Mouse (Mus musculus): ENCODE results near the gene Gm5485.

The Gm5485 gene

DNA sequence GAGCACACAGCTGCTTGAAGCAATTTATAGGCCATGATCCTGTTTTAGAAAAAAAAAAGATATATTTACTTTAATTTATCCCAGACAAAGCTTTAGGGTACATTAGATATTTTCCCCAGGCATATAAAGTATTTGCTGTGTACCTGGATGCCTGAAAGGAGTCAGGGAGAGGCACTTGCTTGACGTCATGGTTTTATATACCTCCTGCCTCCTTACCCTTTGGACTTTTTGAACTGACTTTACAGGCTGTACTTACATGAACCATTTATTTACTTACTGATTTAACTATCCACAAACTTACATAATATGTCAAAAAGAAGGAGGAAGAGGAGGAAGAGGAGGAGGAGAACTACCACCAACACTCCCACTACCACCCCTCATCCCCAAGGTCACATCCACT, at the start of gene Gm5485:
Gene Gm5485, minus strand, starts transcription at position 171 of the 400 bp plus-strand sequence.
- no peak for TF ChIP-seq GATA4 (IDR thresholded peaks at IDR 0.05; ENCODE audit: insufficient replicate concordance, low read length)

DNA sequence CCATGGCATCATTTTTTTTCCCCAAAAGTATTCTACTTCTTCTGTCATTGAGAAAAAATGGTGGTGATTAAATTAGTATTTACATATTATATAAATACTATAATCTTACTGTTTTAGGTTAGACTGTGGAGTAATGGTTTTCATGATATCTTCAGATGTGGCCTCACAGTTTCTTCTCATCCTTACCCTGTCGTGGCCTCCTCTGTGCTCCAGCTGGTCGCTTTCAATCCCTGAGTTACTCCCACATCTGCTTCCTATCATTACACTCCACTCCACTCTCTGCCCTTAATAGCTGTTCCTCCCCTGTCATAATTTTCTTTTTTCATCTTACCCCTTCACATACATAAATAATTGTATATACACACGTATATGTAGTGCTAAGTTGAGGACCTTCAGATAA, 41.0 kb upstream of the Gm5485 start:
- TF ChIP-seq GATA4 (IDR thresholded peaks at IDR 0.05; ENCODE audit: insufficient replicate concordance, low read length), result no peak

DNA sequence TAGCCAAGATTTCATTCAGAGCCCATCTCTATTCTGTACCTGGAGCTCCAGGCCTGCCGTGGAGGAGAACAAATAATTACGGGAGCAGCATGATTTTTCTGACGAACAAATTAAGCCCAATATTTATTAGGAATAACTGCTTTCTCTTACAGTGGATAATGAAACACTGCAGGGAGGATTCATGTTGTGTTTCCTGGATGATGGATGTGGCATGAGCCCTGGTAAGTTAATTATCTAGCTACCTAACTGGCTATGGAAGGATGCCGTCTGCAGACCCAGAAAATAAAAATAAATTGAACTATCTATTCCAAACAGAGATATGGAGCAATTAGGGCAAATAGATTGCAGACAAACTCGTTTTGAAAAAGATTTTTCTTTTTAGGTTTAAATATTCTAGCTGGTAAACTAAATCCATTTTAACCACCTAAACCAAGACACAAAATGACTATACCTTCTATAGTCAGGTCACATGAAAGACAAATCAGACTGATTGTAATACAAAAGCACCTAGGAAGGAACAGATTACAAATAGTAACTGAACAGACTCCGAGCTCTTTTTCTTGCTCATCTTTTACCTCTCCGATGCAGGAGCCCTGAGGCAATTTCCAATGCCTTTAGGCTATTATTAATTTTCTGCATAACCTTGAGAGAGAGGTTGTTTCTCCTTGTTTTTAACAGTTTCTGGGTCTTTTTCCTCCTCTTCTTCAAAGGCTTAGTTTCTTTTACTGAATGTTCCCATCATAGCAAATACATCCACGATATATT, 34.1 kb upstream of the Gm5485 start:
- no peak for TF ChIP-seq GATA4 (IDR thresholded peaks at IDR 0.05; ENCODE audit: insufficient replicate concordance, low read length)

DNA sequence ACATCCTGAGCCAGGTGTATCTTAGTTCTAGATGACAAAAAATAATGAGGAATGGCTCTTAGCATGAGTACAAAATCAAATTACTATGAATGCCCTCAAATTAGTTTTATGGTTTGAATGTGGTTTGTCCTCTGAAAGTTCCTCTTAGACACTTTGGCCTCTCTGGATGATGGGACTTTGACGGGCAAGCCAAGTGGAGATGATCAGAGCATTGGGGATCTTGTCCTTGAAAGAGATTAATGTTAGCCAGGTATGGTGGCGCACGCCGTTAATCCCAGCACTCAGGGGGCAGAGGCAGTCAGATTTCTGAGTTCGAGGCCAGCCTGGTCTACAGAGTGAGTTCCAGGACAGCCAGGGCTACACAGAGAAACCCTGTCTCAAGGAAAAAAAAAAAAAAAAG, 32.4 kb upstream of the Gm5485 start:
- TF ChIP-seq GATA4 (IDR thresholded peaks at IDR 0.05; ENCODE audit: insufficient replicate concordance, low read length), result no peak

DNA sequence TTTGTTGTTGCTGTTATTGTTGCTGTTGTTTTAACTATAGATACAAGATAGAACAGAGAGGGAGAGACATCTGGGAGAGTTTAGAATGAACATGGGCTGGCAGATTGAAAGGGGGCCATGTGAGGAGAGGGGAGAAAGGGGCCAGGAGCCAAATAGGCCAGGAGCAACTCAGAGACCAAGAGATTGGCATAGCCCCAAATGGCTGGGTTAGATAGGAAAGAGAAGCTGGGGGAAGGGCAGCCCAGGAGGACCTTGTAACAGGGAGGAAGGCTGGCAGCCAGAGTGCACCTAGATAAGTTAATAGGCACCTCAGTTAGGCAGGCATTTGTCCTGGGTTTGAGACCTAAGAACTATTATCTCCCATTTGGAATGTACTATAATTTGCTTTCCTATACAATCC, 25.3 kb upstream of the Gm5485 start:
- TF ChIP-seq GATA4 (IDR thresholded peaks at IDR 0.05; ENCODE audit: insufficient replicate concordance, low read length), result no peak

DNA sequence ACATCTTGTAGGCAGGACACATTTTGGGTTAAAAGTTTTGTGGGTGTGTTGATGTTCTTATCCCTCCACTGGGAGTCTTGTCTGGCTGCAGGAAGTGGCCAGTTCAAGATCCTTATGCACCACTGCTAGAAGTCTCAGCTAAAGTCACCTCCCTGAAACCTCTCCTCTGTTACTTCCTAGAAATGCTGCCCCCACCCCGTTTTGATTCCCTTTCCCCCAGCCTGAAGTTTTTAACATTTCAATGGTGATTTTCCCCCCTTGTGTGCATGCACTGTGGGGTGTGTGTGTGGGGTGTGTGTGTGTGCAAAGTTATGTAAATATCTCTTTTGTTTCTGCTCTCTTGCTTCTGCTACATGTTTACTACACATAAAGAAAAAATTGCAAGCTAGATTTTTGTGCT, 23.2 kb upstream of the Gm5485 start:
- TF ChIP-seq GATA4 (IDR thresholded peaks at IDR 0.05; ENCODE audit: insufficient replicate concordance, low read length), result no peak

DNA sequence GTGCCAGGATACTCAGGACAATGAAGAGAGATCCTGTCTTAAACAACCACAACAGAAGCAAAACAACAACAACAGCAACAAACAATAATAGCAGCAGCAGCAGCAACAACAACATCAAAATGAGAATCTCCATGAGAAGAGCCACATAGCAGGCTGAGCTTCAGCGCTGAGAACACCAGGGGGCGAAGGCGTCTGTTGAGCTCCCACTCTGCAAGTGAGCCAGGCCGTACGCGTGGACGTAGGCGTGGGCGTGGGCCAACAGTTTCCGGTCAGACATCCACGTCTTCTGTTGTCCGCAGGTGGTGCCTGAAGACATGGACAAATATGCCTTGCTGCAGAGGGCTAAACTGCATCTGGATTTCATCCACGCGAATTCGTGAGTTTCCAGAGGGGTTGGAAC, 18.8 kb upstream of the Gm5485 start, which contains the start of gene Morc1:
Gene Morc1, plus strand, starts transcription at position 211 of the 400 bp plus-strand sequence.
- no peak for TF ChIP-seq GATA4 (IDR thresholded peaks at IDR 0.05; ENCODE audit: insufficient replicate concordance, low read length)

DNA sequence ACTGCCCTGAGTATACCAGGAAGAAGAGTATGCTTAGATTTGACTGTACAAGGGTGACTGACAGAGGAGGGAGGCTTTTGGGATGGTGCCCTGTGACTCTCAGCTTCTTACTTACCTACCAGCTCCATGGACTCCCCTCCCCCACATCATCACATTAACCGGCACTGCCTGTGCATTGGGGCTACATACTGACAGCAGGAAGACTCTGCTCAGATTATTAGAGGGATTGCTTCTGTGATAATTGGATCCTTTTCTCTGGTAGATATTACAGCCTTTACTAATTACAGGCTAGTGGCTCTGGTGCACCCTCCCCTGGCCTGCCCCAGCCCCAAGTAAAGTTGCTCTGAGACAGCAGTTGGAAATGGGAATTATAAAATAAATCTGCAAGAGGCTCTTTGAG, 17.2 kb upstream of the Gm5485 start:
- TF ChIP-seq GATA4 (IDR thresholded peaks at IDR 0.05; ENCODE audit: insufficient replicate concordance, low read length), result no peak

DNA sequence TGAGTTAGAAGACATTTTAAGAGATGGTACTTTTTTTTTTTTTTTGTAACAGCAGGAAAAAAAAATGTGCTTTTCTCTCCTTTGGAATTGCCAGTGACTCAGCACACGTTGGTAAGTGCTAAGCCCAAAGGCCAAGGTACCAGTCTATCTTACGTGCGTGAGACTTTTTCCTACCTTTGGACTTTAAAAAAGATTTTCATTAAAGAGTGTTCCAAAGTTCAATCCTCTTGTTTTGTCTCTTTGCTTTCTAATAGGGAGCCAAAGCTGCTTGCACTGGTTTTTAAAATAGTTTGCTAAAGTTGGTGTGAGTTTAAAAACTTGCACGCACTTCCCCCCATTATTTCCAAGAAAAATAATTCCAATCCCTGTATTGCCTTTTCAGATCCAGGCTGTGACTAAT, 11.9 kb upstream of the Gm5485 start:
- no peak for TF ChIP-seq GATA4 (IDR thresholded peaks at IDR 0.05; ENCODE audit: insufficient replicate concordance, low read length)

DNA sequence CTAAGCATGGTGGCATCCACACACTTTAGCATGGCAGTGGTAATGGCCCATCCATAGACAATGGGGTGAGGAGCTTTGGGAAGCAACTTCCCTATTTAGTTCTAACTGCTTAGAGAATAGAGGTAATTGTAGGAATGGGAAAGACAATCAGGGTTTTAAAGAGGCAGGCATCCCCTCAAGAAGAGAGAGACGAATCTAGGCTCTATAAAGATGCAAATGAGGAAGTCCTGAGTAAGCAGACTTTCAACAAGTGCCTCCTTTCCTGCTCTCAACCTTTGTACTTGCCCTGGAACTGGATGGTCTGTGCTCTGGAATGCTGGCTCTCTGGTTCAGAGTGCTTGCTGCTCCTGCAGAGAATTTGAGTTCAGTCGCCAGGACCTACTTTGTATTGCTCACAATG, 10.3 kb upstream of the Gm5485 start:
- TF ChIP-seq GATA4 (IDR thresholded peaks at IDR 0.05; ENCODE audit: insufficient replicate concordance, low read length), result no peak

DNA sequence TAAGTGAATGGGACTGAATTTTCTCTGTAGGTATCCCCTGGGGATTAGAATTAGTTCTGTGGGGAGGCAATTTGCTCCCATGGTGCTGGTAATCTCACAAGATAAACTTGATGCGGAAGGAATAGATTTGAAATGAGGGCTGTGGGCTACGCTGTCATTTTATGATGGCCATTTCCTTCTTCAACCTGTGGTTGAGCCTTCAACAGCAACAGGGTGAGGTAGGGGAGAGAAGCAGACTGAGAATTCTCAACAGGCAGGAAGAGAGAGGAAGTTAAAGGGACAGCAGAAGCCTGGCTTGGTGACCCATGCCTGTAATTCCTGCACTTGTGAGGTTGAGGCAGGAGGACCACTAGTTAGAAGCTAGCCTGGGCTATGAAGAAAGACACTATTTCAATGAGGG, 6.8 kb upstream of the Gm5485 start:
- no peak for TF ChIP-seq GATA4 (IDR thresholded peaks at IDR 0.05; ENCODE audit: insufficient replicate concordance, low read length)

DNA sequence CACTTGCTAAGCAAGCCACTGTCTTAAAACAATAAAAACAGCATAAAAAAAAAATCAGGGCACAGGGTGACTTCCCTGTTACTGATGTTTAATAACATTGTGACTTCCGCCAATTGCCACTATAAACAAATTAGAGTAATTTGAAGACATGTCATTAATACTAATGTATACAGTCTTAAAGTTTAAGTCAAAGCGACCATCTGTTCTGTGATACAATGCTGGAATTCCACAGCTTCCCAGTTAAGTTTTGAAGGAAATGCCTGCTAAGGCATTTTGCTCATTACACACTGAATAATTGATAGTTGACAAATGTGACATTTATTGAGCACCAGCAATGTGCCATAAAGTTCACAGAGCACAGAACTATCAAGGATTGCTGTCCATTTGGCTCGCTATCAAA, 6.3 kb upstream of the Gm5485 start:
- TF ChIP-seq GATA4 (IDR thresholded peaks at IDR 0.05; ENCODE audit: insufficient replicate concordance, low read length), result no peak

DNA sequence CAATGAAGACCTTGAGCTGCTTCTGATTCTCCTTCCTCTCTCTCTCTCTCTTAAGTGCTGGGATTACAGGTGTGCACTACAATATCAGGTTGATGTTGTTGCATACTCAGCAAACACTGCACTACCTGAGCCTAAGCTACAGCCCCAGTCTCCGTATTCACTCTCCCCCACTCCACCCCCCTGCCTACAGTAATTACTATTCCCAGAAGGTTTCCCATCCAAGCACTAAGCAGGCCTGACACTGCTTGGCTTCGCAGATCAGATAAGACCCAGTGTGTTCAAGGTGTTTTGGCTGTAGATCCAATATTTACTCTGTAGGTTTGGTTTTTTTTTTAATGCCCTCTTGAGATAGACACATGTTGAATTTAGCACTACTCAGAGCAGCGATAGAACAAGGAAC, 2.1 kb downstream of the Gm5485 start:
- TF ChIP-seq GATA4 (IDR thresholded peaks at IDR 0.05; ENCODE audit: insufficient replicate concordance, low read length), result no peak

DNA sequence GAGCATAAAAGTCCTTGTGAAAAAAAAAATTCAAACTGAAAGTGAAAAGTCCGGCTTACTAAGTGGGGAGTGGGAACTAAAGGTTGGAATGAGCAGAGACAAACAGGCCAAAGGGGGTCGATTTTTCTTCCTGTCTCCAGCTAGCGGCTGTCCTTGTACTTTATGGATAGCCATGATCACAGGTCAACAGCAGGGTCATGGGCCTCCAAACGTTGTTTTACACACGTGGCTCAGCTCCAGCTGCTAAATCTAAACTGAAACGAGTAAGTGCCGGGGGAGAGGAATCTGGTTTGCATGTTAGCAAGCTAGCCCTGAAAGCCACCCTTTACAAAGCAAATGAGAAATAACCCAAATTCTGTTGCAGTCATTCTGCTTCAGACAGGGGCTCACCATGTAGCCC, 2.6 kb downstream of the Gm5485 start:
- TF ChIP-seq GATA4 (IDR thresholded peaks at IDR 0.05; ENCODE audit: insufficient replicate concordance, low read length), result no peak

DNA sequence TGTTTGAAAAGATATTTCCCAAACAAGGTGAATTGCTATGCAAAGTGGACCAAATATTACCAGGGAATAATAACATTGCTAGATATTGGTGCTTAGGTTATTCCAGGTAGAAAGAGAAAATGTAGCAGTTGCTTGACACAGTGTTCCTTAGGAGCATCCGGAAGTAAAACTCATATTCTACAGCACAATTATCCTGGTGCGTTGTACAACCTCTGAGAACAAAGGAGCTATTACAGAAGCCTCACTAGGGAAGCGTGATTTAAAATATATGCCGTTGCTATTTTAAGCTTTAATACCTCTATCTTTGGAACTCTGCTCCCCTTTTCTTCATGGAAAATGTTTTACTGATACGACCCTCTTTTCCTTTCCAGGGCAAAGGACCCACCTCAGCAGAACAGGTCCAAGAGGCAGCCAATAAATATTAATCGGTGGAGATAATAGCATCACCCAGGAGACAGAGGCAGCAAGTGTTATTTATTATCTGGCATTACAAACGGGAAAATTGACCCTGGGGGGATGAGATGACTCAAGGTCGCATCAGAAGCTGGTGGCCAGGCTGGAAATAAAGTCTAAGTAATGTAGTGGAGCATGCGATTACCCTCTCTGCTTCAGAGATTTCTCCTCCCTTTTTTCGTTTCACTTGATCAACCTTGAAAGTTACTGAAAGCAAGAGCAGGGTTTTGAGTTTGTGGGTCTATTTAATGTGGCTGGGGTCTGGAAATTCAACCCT, 6.4 kb downstream of the Gm5485 start:
- TF ChIP-seq GATA4 (IDR thresholded peaks at IDR 0.05; ENCODE audit: insufficient replicate concordance, low read length), result no peak

DNA sequence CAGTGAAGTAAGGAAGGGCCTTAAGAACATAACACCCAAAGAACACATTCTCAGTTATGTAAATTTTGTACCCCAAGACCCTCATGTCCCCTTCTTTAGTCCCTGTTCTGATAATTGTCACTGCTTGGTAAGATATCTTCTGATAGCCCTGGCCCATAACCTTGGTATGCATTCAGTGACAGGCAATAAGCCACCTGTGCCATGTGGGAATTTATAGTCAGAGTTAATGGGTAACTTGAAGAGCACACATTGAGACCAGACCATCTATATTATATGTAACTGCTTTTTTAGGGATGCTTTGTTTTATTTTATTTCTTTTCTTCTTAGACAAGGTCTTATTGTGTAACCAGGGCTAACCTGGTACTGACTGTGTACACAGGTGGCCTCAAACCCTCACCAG, 8.2 kb downstream of the Gm5485 start:
- TF ChIP-seq GATA4 (IDR thresholded peaks at IDR 0.05; ENCODE audit: insufficient replicate concordance, low read length), result no peak

Measured in liver, adult (tissue).